Mouse (Mus musculus) E14TG2a.4 (cell line): ENCODE results near the gene Rab43.
A peak's percentile ranks its signal among the peaks of the same experiment; 100 is the strongest.

Experiments
- H3K27me3 ChIP-seq: 2 replicates; pipeline ENCODE4 v1.6.1; 2014; ENCODE audit warnings: low read length, control low read depth; ENCODE audit not compliant: insufficient read depth
- H3K36me3 ChIP-seq: 2 replicates; pipeline ENCODE4 v1.6.1; 2014; ENCODE audit warnings: low read length, control low read depth; ENCODE audit not compliant: insufficient read depth
- H3K4me1 ChIP-seq: replicated peaks from 2 replicates; pipeline ENCODE4 v1.6.1; 2014; ENCODE audit warnings: low read depth, low read length, control low read depth
- H3K4me3 ChIP-seq: replicated peaks from 2 replicates; pipeline ENCODE4 v1.5.1; 2014; ENCODE audit warnings: mild to moderate bottlenecking, low read length
- H3K9me3 ChIP-seq: 2 replicates; pipeline ENCODE4 v1.6.1; 2014; ENCODE audit warnings: low read length, control low read depth
- CTCF ChIP-seq: conservative IDR thresholded peaks from 2 replicates; pipeline ENCODE4 v1.5.1; 2014; ENCODE audit warnings: low read length
- NANOG ChIP-seq: IDR thresholded peaks from 2 replicates; pipeline ENCODE4 v1.6.1; 2014; ENCODE audit warnings: borderline replicate concordance, low read length, mixed read lengths
- POU5F1 ChIP-seq: IDR thresholded peaks from 2 replicates; pipeline ENCODE4 v1.6.1; 2014; ENCODE audit warnings: low read length, borderline replicate concordance

Rab43 gene

GRCm38 (mm10) chr6:87810713-87811669 is 973 bp downstream of the Rab43 start:
- peaks cover 23% of the 10 kb centered on the region for H3K27me3 ChIP-seq
- TF ChIP-seq NANOG (no peak), POU5F1 (no peak), CTCF (no peak)
- peaks cover 25% of the 10 kb centered on the region for H3K4me1 ChIP-seq
- H3K4me3 ChIP-seq, result peak overlapping the region; percentile 90
- H3K36me3 ChIP-seq, result peaks cover 30% of the 10 kb centered on the region
- H3K9me3 ChIP-seq, result no peaks in the 10 kb centered on the region

DNA sequence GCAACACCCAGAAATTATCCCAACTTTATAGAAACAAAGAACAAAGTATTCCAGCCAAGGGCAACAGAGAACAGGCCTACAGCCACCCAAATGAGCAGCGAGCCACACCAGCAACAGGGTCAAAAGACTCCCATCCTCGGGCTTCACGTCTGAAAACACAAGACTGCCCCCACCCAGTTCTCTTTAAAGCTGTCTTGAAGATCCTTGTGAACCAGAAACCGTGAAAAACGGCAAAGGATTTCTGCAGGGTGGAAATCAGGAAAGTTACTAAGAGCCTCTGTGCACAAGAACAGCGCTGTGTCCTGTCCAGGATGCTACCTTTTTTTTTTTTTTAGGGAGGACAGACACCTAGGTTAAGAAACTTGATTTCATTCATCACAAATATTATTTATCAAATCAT is 1.7 kb downstream of the Rab43 start:
- Histone ChIP-seq H3K4me1 (peaks cover 25% of the 10 kb centered on the region), H3K36me3 (peaks cover 24% of the 10 kb centered on the region), H3K27me3 (peaks cover 23% of the 10 kb centered on the region), H3K4me3 (peak overlapping the region; percentile 90), H3K9me3 (no peaks in the 10 kb centered on the region)
- no peak for TF ChIP-seq CTCF
- no peak for TF ChIP-seq POU5F1
- no peak for TF ChIP-seq NANOG

GRCm38 (mm10) chr6:87809651-87810161 is 2.3 kb downstream of the Rab43 start:
- no peak overlapping the region for H3K4me3 ChIP-seq
- peaks cover 23% of the 10 kb centered on the region for H3K27me3 ChIP-seq
- no peaks in the 10 kb centered on the region for H3K9me3 ChIP-seq
- peaks cover 25% of the 10 kb centered on the region for H3K4me1 ChIP-seq
- no peak for TF ChIP-seq CTCF
- no peak for TF ChIP-seq NANOG
- no peak for TF ChIP-seq POU5F1
- peaks cover 18% of the 10 kb centered on the region for H3K36me3 ChIP-seq

GRCm38 (mm10) chr6:87809144-87809543 is 2.8 kb downstream of the Rab43 start:
- H3K27me3 ChIP-seq, result peaks cover 23% of the 10 kb centered on the region
- H3K4me3 ChIP-seq, result no peak overlapping the region
- peaks cover 25% of the 10 kb centered on the region for H3K4me1 ChIP-seq
- TF ChIP-seq POU5F1 (no peak), CTCF (no peak), NANOG (no peak)
- peaks cover 13% of the 10 kb centered on the region for H3K36me3 ChIP-seq
- H3K9me3 ChIP-seq, result no peaks in the 10 kb centered on the region

DNA sequence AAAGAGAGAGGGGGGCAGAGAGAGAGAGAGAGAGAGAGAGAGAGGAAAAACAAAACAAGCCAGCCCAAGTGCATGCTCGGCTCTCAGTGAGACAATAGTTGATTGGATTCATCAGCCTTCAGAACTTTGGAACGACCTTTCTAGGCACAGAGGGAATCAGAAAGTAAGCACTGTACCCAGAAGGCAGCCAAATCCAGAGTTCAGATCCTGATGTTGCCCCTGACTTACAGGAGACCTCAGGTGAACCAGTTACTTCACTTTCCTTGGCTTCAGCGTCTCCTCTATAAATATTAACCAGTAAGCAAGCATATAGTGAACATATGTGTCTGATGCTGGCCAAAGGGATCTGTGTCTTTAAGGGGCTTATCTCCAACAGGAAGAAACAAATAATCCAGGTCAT is 3.4 kb downstream of the Rab43 start:
- H3K4me3 ChIP-seq, result no peak overlapping the region
- peaks cover 25% of the 10 kb centered on the region for H3K4me1 ChIP-seq
- H3K9me3 ChIP-seq, result no peaks in the 10 kb centered on the region
- H3K36me3 ChIP-seq, result peaks cover 8% of the 10 kb centered on the region
- TF ChIP-seq NANOG (no peak), POU5F1 (no peak), CTCF (no peak)
- peaks cover 23% of the 10 kb centered on the region for H3K27me3 ChIP-seq

DNA sequence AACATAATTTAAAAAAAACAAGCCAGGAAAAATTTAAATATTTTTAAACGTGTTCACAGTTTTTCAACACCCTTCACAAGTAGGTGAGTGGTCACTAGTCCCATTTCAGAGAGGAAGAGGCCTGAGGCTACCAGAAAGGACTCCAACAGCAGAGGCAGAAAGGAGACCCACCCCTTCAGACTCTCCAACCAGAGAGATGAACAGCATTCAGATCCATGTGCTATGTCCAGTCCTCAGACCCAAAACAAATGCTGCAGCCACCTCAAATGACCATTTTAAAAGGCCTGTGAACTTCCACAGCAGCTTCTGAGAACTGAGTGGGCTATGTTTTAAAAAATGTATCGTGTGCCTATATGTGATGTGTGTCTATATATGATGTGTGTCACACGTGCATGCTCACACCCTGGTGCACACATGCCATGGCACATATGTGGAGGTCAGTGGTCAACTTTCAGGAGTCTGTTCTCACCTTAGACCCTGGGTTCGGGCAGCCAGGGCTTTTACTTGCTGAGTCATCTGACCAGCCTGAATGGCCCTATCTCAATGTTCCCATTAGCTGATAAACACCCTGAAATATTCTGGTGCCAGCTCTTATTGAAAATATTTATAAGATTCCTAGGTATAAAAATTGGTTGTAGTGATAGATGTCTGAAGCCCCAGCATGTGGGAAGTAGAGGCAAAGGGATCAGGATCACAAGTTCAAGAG is 4.1 kb downstream of the Rab43 start:
- 0 out of 2 replicates have a peak, but pooled peaks cover 3% of the 10 kb centered on the region for H3K36me3 ChIP-seq
- TF ChIP-seq NANOG (no peak), POU5F1 (no peak), CTCF (no peak)
- H3K4me1 ChIP-seq, result peaks cover 21% of the 10 kb centered on the region
- H3K4me3 ChIP-seq, result no peak overlapping the region
- H3K9me3 ChIP-seq, result no peaks in the 10 kb centered on the region
- peaks cover 19% of the 10 kb centered on the region for H3K27me3 ChIP-seq

GRCm38 (mm10) chr6:87806857-87807256 is 5.1 kb downstream of the Rab43 start:
- 0 out of 2 replicates have a peak, but pooled peaks cover 3% of the 10 kb centered on the region for H3K36me3 ChIP-seq
- TF ChIP-seq CTCF, result no peak
- no peak for TF ChIP-seq POU5F1
- no peak for TF ChIP-seq NANOG
- H3K4me3 ChIP-seq, result no peak overlapping the region
- H3K4me1 ChIP-seq, result peaks cover 12% of the 10 kb centered on the region
- H3K9me3 ChIP-seq, result no peaks in the 10 kb centered on the region
- H3K27me3 ChIP-seq, result peaks cover 18% of the 10 kb centered on the region

GRCm38 (mm10) chr6:87806028-87806427 is 5.9 kb downstream of the Rab43 start:
- Histone ChIP-seq H3K9me3 (no peaks in the 10 kb centered on the region), H3K4me3 (no peak overlapping the region), H3K27me3 (peaks cover 18% of the 10 kb centered on the region), H3K4me1 (peaks cover 12% of the 10 kb centered on the region), H3K36me3 (0 out of 2 replicates have a peak, but pooled peaks cover 3% of the 10 kb centered on the region)
- no peak for TF ChIP-seq CTCF
- no peak for TF ChIP-seq POU5F1
- TF ChIP-seq NANOG, result no peak
